Mouse (Mus musculus) E14TG2a.4 (cell line): ENCODE data around the gene Tnfsf12.

ENCODE experiments used
- H3K27me3 ChIP-seq: 2 replicates; pipeline ENCODE4 v1.6.1; 2014; ENCODE audit warnings: low read length, control low read depth; ENCODE audit not compliant: insufficient read depth
- H3K36me3 ChIP-seq: 2 replicates; pipeline ENCODE4 v1.6.1; 2014; ENCODE audit warnings: low read length, control low read depth; ENCODE audit not compliant: insufficient read depth
- H3K4me1 ChIP-seq: replicated peaks from 2 replicates; pipeline ENCODE4 v1.6.1; 2014; ENCODE audit warnings: low read depth, low read length, control low read depth
- H3K4me3 ChIP-seq: replicated peaks from 2 replicates; pipeline ENCODE4 v1.5.1; 2014; ENCODE audit warnings: mild to moderate bottlenecking, low read length
- H3K9me3 ChIP-seq: 2 replicates; pipeline ENCODE4 v1.6.1; 2014; ENCODE audit warnings: low read length, control low read depth
- CTCF ChIP-seq: conservative IDR thresholded peaks from 2 replicates; pipeline ENCODE4 v1.5.1; 2014; ENCODE audit warnings: low read length
- NANOG ChIP-seq: IDR thresholded peaks from 2 replicates; pipeline ENCODE4 v1.6.1; 2014; ENCODE audit warnings: borderline replicate concordance, low read length, mixed read lengths
- POU5F1 ChIP-seq: IDR thresholded peaks from 2 replicates; pipeline ENCODE4 v1.6.1; 2014; ENCODE audit warnings: low read length, borderline replicate concordance

Tnfsf12 gene

GRCm38 (mm10) chr11:69685526-69686148 lies 10.0 kb downstream of the Tnfsf12 start, which contains the start of gene Tnfsf13:
TSS of gene Tnfsf13 (minus strand) at chr11:69685784.
- Histone ChIP-seq H3K36me3 (peaks cover 34% of the 10 kb centered on the region), H3K9me3 (no peaks in the 10 kb centered on the region), H3K27me3 (no peaks in the 10 kb centered on the region), H3K4me1 (peaks cover 86% of the 10 kb centered on the region), H3K4me3 (peak within 1 kb of the TSS; percentile 95)
- no peak for TF ChIP-seq CTCF
- TF ChIP-seq NANOG: no peak
- no peak for TF ChIP-seq POU5F1

- no peaks in the 10 kb centered on the region for H3K9me3 ChIP-seq
- H3K36me3 ChIP-seq: peaks cover 39% of the 10 kb centered on the region
- H3K4me3 ChIP-seq: peak overlapping the region; percentile 95
- H3K4me1 ChIP-seq: peaks cover 86% of the 10 kb centered on the region
- no peaks in the 10 kb centered on the region for H3K27me3 ChIP-seq
- no peak for TF ChIP-seq NANOG
- no peak for TF ChIP-seq CTCF
- TF ChIP-seq POU5F1: no peak
Observed at GRCm38 (mm10) chr11:69684936-69685335, 10.7 kb downstream of the Tnfsf12 start.

DNA sequence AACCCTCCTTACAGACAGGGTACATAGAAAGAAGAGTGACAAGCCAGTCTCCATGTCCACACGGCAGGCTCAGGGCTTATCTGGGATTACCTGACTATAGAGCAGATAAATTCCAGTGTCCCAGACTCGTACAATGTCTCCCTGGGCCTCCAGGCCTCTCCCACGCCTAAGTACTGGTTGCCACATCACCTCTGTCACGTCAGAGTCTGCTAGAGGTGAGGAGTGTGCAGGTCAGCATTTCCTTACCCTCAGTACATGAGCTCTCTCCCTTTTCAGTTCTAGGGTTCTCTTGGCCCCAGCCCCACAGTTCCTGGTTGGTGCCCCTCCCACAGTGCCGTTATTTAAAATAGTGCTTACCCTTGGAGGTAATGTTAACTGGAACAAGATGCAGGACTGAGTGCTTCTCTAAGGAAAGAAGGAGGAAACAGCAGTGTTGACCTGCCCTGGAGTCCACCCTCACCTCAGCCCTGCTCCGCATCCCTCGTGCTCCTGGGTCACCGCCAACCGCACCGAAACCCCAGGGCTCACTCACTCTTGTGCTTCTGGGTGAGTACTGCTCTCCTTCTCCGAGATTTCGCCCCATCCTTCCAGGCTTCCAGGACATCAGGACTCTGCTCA lies 11.4 kb downstream of the Tnfsf12 start:
- H3K4me1 ChIP-seq: peaks cover 87% of the 10 kb centered on the region
- peak overlapping the region; percentile 95 for H3K4me3 ChIP-seq
- H3K36me3 ChIP-seq: peaks cover 45% of the 10 kb centered on the region
- H3K9me3 ChIP-seq: no peaks in the 10 kb centered on the region
- no peak for TF ChIP-seq POU5F1
- no peak for TF ChIP-seq CTCF
- no peak for TF ChIP-seq NANOG
- H3K27me3 ChIP-seq: no peaks in the 10 kb centered on the region

GRCm38 (mm10) chr11:69683576-69683975 lies 12.1 kb downstream of the Tnfsf12 start:
- Histone ChIP-seq H3K4me3 (peak overlapping the region; percentile 95; the same call in 1 of the 2 replicates), H3K36me3 (peaks cover 52% of the 10 kb centered on the region), H3K9me3 (no peaks in the 10 kb centered on the region), H3K4me1 (peaks cover 86% of the 10 kb centered on the region), H3K27me3 (no peaks in the 10 kb centered on the region)
- TF ChIP-seq POU5F1: no peak
- no peak for TF ChIP-seq CTCF
- TF ChIP-seq NANOG: no peak

DNA sequence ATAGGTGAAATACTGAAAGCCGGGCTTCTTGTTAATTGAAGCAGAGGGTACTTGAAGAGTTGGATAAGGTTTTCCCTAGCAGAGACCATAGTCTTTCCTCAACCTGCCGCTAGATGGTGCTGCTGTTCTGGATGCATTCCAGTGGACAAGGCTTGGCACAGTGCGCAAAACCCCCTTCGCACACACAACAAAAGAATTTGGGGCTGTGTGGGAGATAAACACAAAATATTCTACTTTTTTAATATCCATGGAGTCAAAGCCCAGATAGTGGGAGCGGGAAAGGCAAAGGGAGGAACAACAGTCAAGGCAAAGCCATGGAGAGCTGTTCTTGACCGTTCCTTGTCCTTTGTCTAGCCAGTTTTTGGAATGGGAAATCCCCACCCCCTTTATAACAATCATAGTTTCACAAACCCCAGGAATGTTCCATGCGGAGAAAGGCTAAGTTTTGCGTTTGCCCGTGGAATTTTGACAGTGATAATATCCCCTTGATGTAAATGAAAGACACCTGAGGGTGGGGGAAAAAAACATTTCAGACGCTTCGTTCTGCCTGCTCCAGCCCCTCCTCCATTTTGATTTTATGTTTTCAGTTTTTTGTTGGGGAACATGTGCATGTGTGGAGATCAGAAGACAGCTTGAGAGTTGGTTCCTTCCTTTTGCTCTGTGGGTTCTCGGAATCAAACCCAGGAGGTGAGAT lies 12.7 kb downstream of the Tnfsf12 start:
- Histone ChIP-seq H3K9me3 (no peaks in the 10 kb centered on the region), H3K4me1 (peaks cover 86% of the 10 kb centered on the region), H3K36me3 (peaks cover 53% of the 10 kb centered on the region), H3K27me3 (no peaks in the 10 kb centered on the region), H3K4me3 (peak overlapping the region; percentile 95)
- TF ChIP-seq POU5F1 (no peak), NANOG (no peak), CTCF (peak; percentile 89)

GRCm38 (mm10) chr11:69682209-69682839 lies 13.3 kb downstream of the Tnfsf12 start:
- Histone ChIP-seq H3K27me3 (no peaks in the 10 kb centered on the region), H3K36me3 (peaks cover 53% of the 10 kb centered on the region), H3K4me3 (peak overlapping the region; percentile 95), H3K9me3 (no peaks in the 10 kb centered on the region), H3K4me1 (peaks cover 85% of the 10 kb centered on the region)
- TF ChIP-seq POU5F1: no peak
- no peak for TF ChIP-seq NANOG
- TF ChIP-seq CTCF: no peak

DNA sequence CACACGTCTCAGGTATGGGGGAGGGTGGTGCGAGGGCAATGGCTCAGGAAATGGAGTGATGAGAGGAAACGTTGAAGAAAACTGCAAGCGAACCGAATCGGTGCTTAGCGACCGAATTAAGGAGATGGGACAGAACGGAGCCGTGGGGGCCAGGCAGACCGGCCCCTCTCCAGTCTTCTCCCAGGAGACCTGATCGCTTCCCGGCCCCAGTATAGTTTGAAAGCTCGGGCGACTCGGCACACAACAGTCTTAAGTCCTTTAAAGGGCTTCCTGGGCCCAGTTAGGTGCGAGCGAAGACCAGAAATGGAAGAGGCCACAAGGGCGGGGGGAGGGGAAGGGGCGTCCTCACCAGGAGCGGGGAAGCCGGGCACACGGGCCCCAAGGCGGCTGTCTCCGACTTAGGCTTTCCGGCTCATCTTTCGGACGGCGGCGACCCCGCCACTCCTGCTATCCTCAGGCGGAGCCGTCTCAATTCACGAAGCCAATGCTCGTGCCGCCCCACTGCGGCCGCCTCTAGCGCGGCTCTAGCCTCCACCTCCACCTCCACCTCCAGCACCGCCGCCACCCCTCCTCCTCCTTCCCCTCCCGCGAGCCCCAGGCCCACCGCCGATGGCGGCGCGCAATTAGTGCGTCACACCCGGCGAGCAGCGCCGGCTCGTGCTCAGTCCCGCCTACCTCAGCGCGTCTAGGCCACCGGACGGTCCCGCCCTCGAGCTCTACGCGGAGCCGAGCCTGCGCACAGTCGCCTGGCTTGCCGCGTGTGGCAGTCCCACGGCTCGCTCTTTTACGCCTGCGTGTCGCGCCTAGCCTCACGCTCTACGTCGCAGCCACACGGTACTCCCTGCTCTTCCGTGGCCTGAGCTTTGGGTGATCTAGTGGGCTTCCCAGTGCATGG lies 14.1 kb downstream of the Tnfsf12 start, which contains the start of gene Senp3:
Gene Senp3 (minus strand): TSS at position 771 of the 895 bp plus-strand sequence.
- TF ChIP-seq NANOG (no peak), CTCF (no peak), POU5F1 (no peak)
- Histone ChIP-seq H3K9me3 (no peaks in the 10 kb centered on the region), H3K36me3 (peaks cover 56% of the 10 kb centered on the region)

More for the DNA sequence above, 14.1 kb downstream of the Tnfsf12 start, which contains the start of gene Senp3:
- H3K27me3 ChIP-seq: no peaks in the 10 kb centered on the region
- peaks cover 85% of the 10 kb centered on the region for H3K4me1 ChIP-seq
- peak within 1 kb of the TSS; percentile 95 for H3K4me3 ChIP-seq
